Mouse (Mus musculus) olfactory bulb, adult 2 months (tissue): Measurements from ENCODE around the gene Ppp2r5c.

Experiments used
- CTCF ChIP-seq: fragments of 200-500 bp; IDR thresholded peaks from 2 replicates; pipeline ENCODE4 v1.5.1; 2012; ENCODE audit warnings: low read depth, mild to moderate bottlenecking, low read length, moderate library complexity; ENCODE audit not compliant: insufficient read depth
- POLR2A ChIP-seq: fragments of 200-500 bp; IDR thresholded peaks from 2 replicates; pipeline ENCODE4 v1.6.1; 2012; ENCODE audit warnings: mild to moderate bottlenecking, low read depth, low read length, moderate library complexity; ENCODE audit not compliant: insufficient read depth

DNA sequence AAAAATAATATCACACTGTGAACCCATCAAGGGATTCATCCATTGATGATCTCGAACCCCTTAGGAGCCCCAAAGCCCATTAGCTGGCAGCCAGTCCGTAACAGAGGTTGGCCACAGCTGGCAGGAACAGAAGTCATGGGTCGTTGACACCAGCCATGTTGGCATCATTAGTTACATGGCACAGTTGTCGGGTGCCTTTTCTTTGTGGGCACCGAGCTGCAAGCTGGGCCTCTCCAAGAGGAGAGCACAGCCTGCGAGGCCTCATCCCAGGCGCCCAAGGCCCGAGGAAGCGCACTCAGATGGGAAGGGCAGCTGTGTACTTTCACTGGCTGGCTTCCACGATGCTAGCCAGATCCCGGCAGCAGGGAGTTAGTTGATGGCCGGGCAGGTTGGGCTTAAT lies 64.3 kb downstream of the Ppp2r5c start:
- TF ChIP-seq POLR2A (no peak), CTCF (no peak)
